8 mouse cellular contexts compared by ENCODE assay signal in the genomic region with DNA sequence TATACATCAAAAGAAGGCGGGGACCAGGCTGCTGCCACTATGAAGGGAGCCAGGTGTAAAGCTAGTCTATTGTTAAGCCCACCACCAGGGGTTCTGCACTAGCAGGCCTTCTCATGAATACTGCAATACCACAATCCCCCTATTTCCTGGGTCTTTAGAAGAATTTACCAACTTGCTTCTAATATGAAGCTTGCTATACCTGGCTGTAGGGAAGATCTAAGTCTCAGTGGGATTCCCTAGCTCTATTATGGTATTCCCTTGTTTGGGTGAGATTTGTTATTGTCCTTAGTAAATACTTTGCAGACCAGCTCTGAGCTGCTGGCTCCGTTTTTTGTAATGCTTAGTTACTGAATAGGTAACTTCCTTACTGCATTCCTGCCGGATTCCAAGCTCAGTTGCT. TPM values are rescaled to one million over a fixed set of nuclear protein-coding genes. Genes with fewer than 3 reads are reported as not detected.
DNase-seq lines count a peak whose midpoint lies in the region; ATAC-seq and TF ChIP-seq lines count a peak whose summit lies in the region.
"Not testable (repeated sequence)": the region's sequence is repeated elsewhere in the genome, so short reads cannot be mapped to it uniquely, and the experiment has no call there.

No protein-coding gene starts in this region.

- not testable (repeated sequence) for H3K9ac ChIP-seq in embryonic facial prominence, embryonic 15.5 days; lung, embryonic 14.5 days; midbrain, postnatal 0 days (replicated peaks; ENCODE audit: low read length, poor library complexity, severe bottlenecking)
- peak overlapping the region; percentile 53; the same call in 1 of the 2 replicates for H3K9ac ChIP-seq in heart, embryonic 14.5 days (ENCODE audit: low read length)

- H3K27me3 ChIP-seq in E14TG2a.4 (ENCODE audit: insufficient read depth, low read length); embryonic facial prominence, embryonic 15.5 days; heart, embryonic 10.5 days (ENCODE audit: insufficient read depth, poor library complexity, severe bottlenecking); heart, embryonic 14.5 days (ENCODE audit: control insufficient read depth, insufficient read depth, low read length); kidney, adult 2 months (replicated peaks; ENCODE audit: control insufficient read depth, insufficient read depth, low read length); lung, embryonic 14.5 days (ENCODE audit: insufficient read depth, low read length); midbrain, postnatal 0 days (ENCODE audit: insufficient read depth, low read length): not testable (repeated sequence)

- peak; percentile 71 for DNase-seq in ZHBTc4 (ENCODE audit: low read depth, low spot score)
- not testable (repeated sequence) for DNase-seq in heart, embryonic 10.5 days (ENCODE audit: low spot score); lung, embryonic 14.5 days; midbrain, postnatal 0 days (ENCODE audit: low spot score)
- peak; percentile 48 for DNase-seq in kidney, adult 2 months

- H3K4me1 ChIP-seq in E14TG2a.4 (replicated peaks; ENCODE audit: low read depth, low read length) = peaks cover 79% of the 10 kb centered on the region
- H3K4me1 ChIP-seq in embryonic facial prominence, embryonic 15.5 days = peaks cover 11% of the 10 kb centered on the region
- peaks cover 38% of the 10 kb centered on the region for H3K4me1 ChIP-seq in heart, embryonic 10.5 days
- H3K4me1 ChIP-seq in heart, embryonic 14.5 days (ENCODE audit: control insufficient read depth in 2 of 2, insufficient read depth in 2 of 2, low read length in 2 of 2) = peaks cover 23 to 51% of the 10 kb centered on the region in 2 experiments
- H3K4me1 ChIP-seq in kidney, adult 2 months (ENCODE audit: control insufficient read depth, insufficient read depth, low read length) = peaks cover 27% of the 10 kb centered on the region
- H3K4me1 ChIP-seq in lung, embryonic 14.5 days (ENCODE audit: insufficient read depth); midbrain, postnatal 0 days (ENCODE audit: insufficient read depth, low read length): not testable (repeated sequence)

- TF ChIP-seq POLR2A in kidney, adult 2 months (IDR thresholded peaks at IDR 0.05; ENCODE audit: low read depth, low read length) = not testable (repeated sequence)

- peaks cover 80% of the 10 kb centered on the region for H3K36me3 ChIP-seq in E14TG2a.4 (ENCODE audit: insufficient read depth, low read length)
- H3K36me3 ChIP-seq in embryonic facial prominence, embryonic 15.5 days = peaks cover 35% of the 10 kb centered on the region
- H3K36me3 ChIP-seq in heart, embryonic 10.5 days = peaks cover 58% of the 10 kb centered on the region
- H3K36me3 ChIP-seq in heart, embryonic 14.5 days (ENCODE audit: control insufficient read depth, insufficient read depth, low read length) = peaks cover 37% of the 10 kb centered on the region
- H3K36me3 ChIP-seq in kidney, adult 2 months (ENCODE audit: control insufficient read depth, insufficient read depth, low read length) = not testable (repeated sequence)
- H3K36me3 ChIP-seq in lung, embryonic 14.5 days (ENCODE audit: insufficient read depth) = peaks cover 42% of the 10 kb centered on the region
- peaks cover 16% of the 10 kb centered on the region for H3K36me3 ChIP-seq in midbrain, postnatal 0 days (ENCODE audit: insufficient read depth, low read length)

- peak overlapping the region; percentile 48; the same call in 1 of the 2 replicates for H3K4me3 ChIP-seq in E14TG2a.4 (replicated peaks; ENCODE audit: low read length)
- H3K4me3 ChIP-seq in embryonic facial prominence, embryonic 15.5 days (replicated peaks); heart, embryonic 10.5 days; heart, embryonic 14.5 days (ENCODE audit: control insufficient read depth in 1 of 2, insufficient read depth in 1 of 2, low read depth in 1 of 2, low read length in 2 of 2); kidney, adult 2 months (ENCODE audit: insufficient read depth, low read depth, low read length); lung, embryonic 14.5 days (ENCODE audit: low read depth, low read length); midbrain, postnatal 0 days (ENCODE audit: low read depth, low read length): not testable (repeated sequence)

- H3K27ac ChIP-seq in embryonic facial prominence, embryonic 15.5 days (replicated peaks) = peak overlapping the region; percentile 12; the same call in 1 of the 2 replicates
- peak overlapping the region; percentile 79; the same call in 1 of the 2 replicates for H3K27ac ChIP-seq in heart, embryonic 10.5 days
- H3K27ac ChIP-seq in heart, embryonic 14.5 days (replicated peaks in 1 of 2; ENCODE audit: control insufficient read depth in 1 of 2, insufficient read depth in 1 of 2, low read depth in 2 of 2, low read length in 2 of 2) = peak overlapping the region; percentile 93 to 96
- peak overlapping the region; percentile 85 for H3K27ac ChIP-seq in kidney, adult 2 months (ENCODE audit: insufficient read depth, low read depth, low read length)
- H3K27ac ChIP-seq in lung, embryonic 14.5 days (ENCODE audit: low read depth) = peak overlapping the region; percentile 30; the same call in 1 of the 2 replicates
- not testable (repeated sequence) for H3K27ac ChIP-seq in midbrain, postnatal 0 days (ENCODE audit: low read depth, low read length)

- H3K4me2 ChIP-seq in embryonic facial prominence, embryonic 15.5 days (replicated peaks); heart, embryonic 14.5 days (ENCODE audit: low read length); lung, embryonic 14.5 days; midbrain, postnatal 0 days (ENCODE audit: low read depth, low read length, poor library complexity, severe bottlenecking): not testable (repeated sequence)

- not testable (repeated sequence) for H3K9me3 ChIP-seq in E14TG2a.4 (ENCODE audit: low read length); embryonic facial prominence, embryonic 15.5 days (replicated peaks); heart, embryonic 10.5 days; heart, embryonic 14.5 days (ENCODE audit: control insufficient read depth, low read length); lung, embryonic 14.5 days (ENCODE audit: low read depth, low read length); midbrain, postnatal 0 days (ENCODE audit: low read length)

- TF ChIP-seq CTCF in E14TG2a.4 (conservative IDR thresholded peaks at IDR 0.05; ENCODE audit: low read length); kidney, adult 2 months (conservative IDR thresholded peaks at IDR 0.05; ENCODE audit: insufficient read depth, insufficient read length, low read depth, low read length); lung, embryonic 14.5 days (IDR thresholded peaks at IDR 0.05; ENCODE audit: low read depth): not testable (repeated sequence)
- 0 out of 2 replicates have a peak, but pooled peaks have one; percentile 8 for TF ChIP-seq CTCF in midbrain, postnatal 0 days (IDR thresholded peaks at IDR 0.05)

- WGBS in embryonic facial prominence, embryonic 15.5 days = 58% methylated on average over 3 of the region's 3 CpGs
- WGBS in heart, embryonic 10.5 days = 85% methylated on average over 3 of the region's 3 CpGs
- 65% methylated on average over 3 of the region's 3 CpGs for WGBS in heart, embryonic 14.5 days
- WGBS in kidney, adult 2 months = 62% methylated on average over 3 of the region's 3 CpGs
- WGBS in lung, embryonic 14.5 days = 69% methylated on average over 3 of the region's 3 CpGs
- 78% methylated on average over 3 of the region's 3 CpGs for WGBS in midbrain, postnatal 0 days

- ATAC-seq in embryonic facial prominence, embryonic 15.5 days (ENCODE audit: insufficient number of reproducible peaks, low FRiP score, low TSS enrichment, low read depth); heart, embryonic 14.5 days (ENCODE audit: insufficient number of reproducible peaks, insufficient read depth, low FRiP score, low read depth); lung, embryonic 14.5 days (ENCODE audit: insufficient read depth); midbrain, postnatal 0 days (ENCODE audit: low FRiP score): not testable (repeated sequence)

RNA-seq across cellular contexts. Expression of a gene that starts 34.8 kb away (rescaled TPM):
- polyA plus RNA-seq in embryonic facial prominence, embryonic 15.5 days (2015; fragmentation: Nextera tagmentation; extraction: Ambion mirVana) = 8.0 and 9.5 TPM in 2 replicates
- 9.1 and 9.9 TPM in 2 replicates for polyA plus RNA-seq in heart, embryonic 10.5 days (2016; fragmentation: Nextera tagmentation; extraction: Ambion mirVana)
- polyA plus RNA-seq in heart, embryonic 14.5 days (2014; fragmentation: Nextera tagmentation; extraction: Ambion mirVana) = 13.0 and 16.3 TPM in 2 replicates
- polyA plus RNA-seq in kidney, adult 2 months (2012; rRNA removed) = 28.8 and 31.7 TPM in 2 replicates
- 9.5 and 10.1 TPM in 2 replicates for polyA plus RNA-seq in lung, embryonic 14.5 days (2014; fragmentation: Nextera tagmentation; extraction: Ambion mirVana)
- total RNA-seq in midbrain, postnatal 0 days (2014; rRNA removed) = 19.3 and 22.7 TPM in 2 replicates
- polyA plus RNA-seq in midbrain, postnatal 0 days (2015; fragmentation: Nextera tagmentation; extraction: Ambion mirVana) = 5.6 and 6.7 TPM in 2 replicates

RNA-seq across cellular contexts. Expression of a gene that starts 35.1 kb away (rescaled TPM):
- polyA plus RNA-seq in embryonic facial prominence, embryonic 15.5 days (2015; fragmentation: Nextera tagmentation; extraction: Ambion mirVana) = 11.4 and 11.5 TPM in 2 replicates
- 7.0 and 8.8 TPM in 2 replicates for polyA plus RNA-seq in heart, embryonic 10.5 days (2016; fragmentation: Nextera tagmentation; extraction: Ambion mirVana)
- polyA plus RNA-seq in heart, embryonic 14.5 days (2014; fragmentation: Nextera tagmentation; extraction: Ambion mirVana) = 6.4 and 6.7 TPM in 2 replicates
- 4.2 and 4.5 TPM in 2 replicates for polyA plus RNA-seq in kidney, adult 2 months (2012; rRNA removed)
- polyA plus RNA-seq in lung, embryonic 14.5 days (2014; fragmentation: Nextera tagmentation; extraction: Ambion mirVana) = 5.3 and 6.4 TPM in 2 replicates
- total RNA-seq in midbrain, postnatal 0 days (2014; rRNA removed) = 16.9 and 17.8 TPM in 2 replicates
- polyA plus RNA-seq in midbrain, postnatal 0 days (2015; fragmentation: Nextera tagmentation; extraction: Ambion mirVana) = 18.1 and 21.8 TPM in 2 replicates

RNA-seq across cellular contexts. Expression of a gene that starts 35.2 kb away (rescaled TPM):
- polyA plus RNA-seq in embryonic facial prominence, embryonic 15.5 days (2015; fragmentation: Nextera tagmentation; extraction: Ambion mirVana) = 178 and 184 TPM in 2 replicates
- 245 and 246 TPM in 2 replicates for polyA plus RNA-seq in heart, embryonic 10.5 days (2016; fragmentation: Nextera tagmentation; extraction: Ambion mirVana)
- 220 and 249 TPM in 2 replicates for polyA plus RNA-seq in heart, embryonic 14.5 days (2014; fragmentation: Nextera tagmentation; extraction: Ambion mirVana)
- 111 and 133 TPM in 2 replicates for polyA plus RNA-seq in kidney, adult 2 months (2012; rRNA removed)
- 219 and 223 TPM in 2 replicates for polyA plus RNA-seq in lung, embryonic 14.5 days (2014; fragmentation: Nextera tagmentation; extraction: Ambion mirVana)
- 137 and 149 TPM in 2 replicates for total RNA-seq in midbrain, postnatal 0 days (2014; rRNA removed)
- 366 and 368 TPM in 2 replicates for polyA plus RNA-seq in midbrain, postnatal 0 days (2015; fragmentation: Nextera tagmentation; extraction: Ambion mirVana)

RNA-seq across cellular contexts. Expression of a gene that starts 52.7 kb away (rescaled TPM):
- 61.3 and 64.5 TPM in 2 replicates for polyA plus RNA-seq in embryonic facial prominence, embryonic 15.5 days (2015; fragmentation: Nextera tagmentation; extraction: Ambion mirVana)
- 70.5 and 83.4 TPM in 2 replicates for polyA plus RNA-seq in heart, embryonic 10.5 days (2016; fragmentation: Nextera tagmentation; extraction: Ambion mirVana)
- polyA plus RNA-seq in heart, embryonic 14.5 days (2014; fragmentation: Nextera tagmentation; extraction: Ambion mirVana) = 52.3 and 59.5 TPM in 2 replicates
- polyA plus RNA-seq in kidney, adult 2 months (2012; rRNA removed) = 28.2 and 28.8 TPM in 2 replicates
- polyA plus RNA-seq in lung, embryonic 14.5 days (2014; fragmentation: Nextera tagmentation; extraction: Ambion mirVana) = 72.1 and 75.5 TPM in 2 replicates
- total RNA-seq in midbrain, postnatal 0 days (2014; rRNA removed) = 20.8 and 37.9 TPM in 2 replicates
- 41.8 and 44.4 TPM in 2 replicates for polyA plus RNA-seq in midbrain, postnatal 0 days (2015; fragmentation: Nextera tagmentation; extraction: Ambion mirVana)

RNA-seq across cellular contexts. Expression of a gene that starts 53.2 kb away (rescaled TPM):
- polyA plus RNA-seq in embryonic facial prominence, embryonic 15.5 days (2015; fragmentation: Nextera tagmentation; extraction: Ambion mirVana) = 79.9 and 92.3 TPM in 2 replicates
- 69.5 and 80.8 TPM in 2 replicates for polyA plus RNA-seq in heart, embryonic 10.5 days (2016; fragmentation: Nextera tagmentation; extraction: Ambion mirVana)
- polyA plus RNA-seq in heart, embryonic 14.5 days (2014; fragmentation: Nextera tagmentation; extraction: Ambion mirVana) = 55.0 and 64.5 TPM in 2 replicates
- polyA plus RNA-seq in kidney, adult 2 months (2012; rRNA removed) = 20.7 and 20.8 TPM in 2 replicates
- polyA plus RNA-seq in lung, embryonic 14.5 days (2014; fragmentation: Nextera tagmentation; extraction: Ambion mirVana) = 74.4 and 77.3 TPM in 2 replicates
- total RNA-seq in midbrain, postnatal 0 days (2014; rRNA removed) = 131 and 139 TPM in 2 replicates
- polyA plus RNA-seq in midbrain, postnatal 0 days (2015; fragmentation: Nextera tagmentation; extraction: Ambion mirVana) = 156 and 160 TPM in 2 replicates
